Mouse (Mus musculus): ENCODE measurements around the gene Triml2. TPM values are rescaled to one million over a fixed set of nuclear protein-coding genes. Genes with fewer than 3 reads are reported as not detected.

The Triml2 gene
- polyA plus RNA-seq, 1 experiment from 2014 or later = not detected

Other genes starting within 250 kb of the Triml2 start
- not detected in 2 replicates for gene Triml1, start 39.1 kb upstream of the Triml2 start, polyA plus RNA-seq (2016; fragmentation: Nextera tagmentation; extraction: Ambion mirVana)
- not detected in 2 replicates for gene Zfp42, start 126.4 kb downstream of the Triml2 start, polyA plus RNA-seq (2016; fragmentation: Nextera tagmentation; extraction: Ambion mirVana)